Mouse (Mus musculus) cerebellum, adult 2 months (tissue): ENCODE measurements around the gene Bcas1.

Experiments used
- CTCF ChIP-seq: fragments of 200-500 bp; IDR thresholded peaks from 2 replicates; pipeline ENCODE4 v1.5.1; 2011; ENCODE audit warnings: low read depth, mild to moderate bottlenecking, control low read depth, low read length, moderate library complexity, borderline replicate concordance; ENCODE audit not compliant: insufficient read depth
- POLR2A ChIP-seq: fragments of 200-500 bp; IDR thresholded peaks from 2 replicates; pipeline ENCODE4 v1.6.1; 2011; ENCODE audit warnings: low read length, control low read depth, borderline replicate concordance; ENCODE audit not compliant: insufficient read depth

DNA sequence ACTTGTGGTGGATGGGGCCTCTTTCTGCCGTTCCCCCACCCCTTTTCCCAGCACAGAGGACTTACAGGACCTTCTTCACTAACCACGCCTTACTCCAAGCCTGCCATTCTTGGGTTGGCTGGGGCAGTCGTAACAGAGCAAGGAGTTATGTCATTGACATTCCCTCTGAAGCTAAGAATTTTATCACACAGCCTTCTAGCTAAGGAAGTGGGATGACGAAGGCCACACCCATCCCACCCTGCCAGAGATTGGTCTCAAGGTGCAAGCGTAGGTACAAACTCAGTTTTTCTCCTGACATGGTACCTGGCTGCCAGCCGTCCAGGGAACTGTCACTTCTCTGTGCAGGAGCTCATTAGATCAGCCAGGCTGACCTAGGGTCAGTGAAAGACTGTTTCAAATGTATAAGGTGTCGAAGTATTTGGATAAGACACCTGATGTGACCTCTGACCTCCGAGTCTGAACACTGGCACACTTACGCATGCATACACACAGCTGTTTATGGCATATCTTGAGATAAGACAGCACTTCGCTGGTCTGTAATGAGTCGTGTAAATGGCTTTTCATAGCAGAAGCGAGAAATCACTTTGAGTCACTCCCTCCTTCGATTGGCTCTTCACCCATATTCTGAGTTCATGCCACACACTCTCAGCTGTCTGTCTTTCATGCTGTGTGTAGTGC, 117.2 kb downstream of the Bcas1 start:
- TF ChIP-seq CTCF (no peak), POLR2A (no peak)
